14 mouse cellular contexts compared by ENCODE assay signal in the genomic region with DNA sequence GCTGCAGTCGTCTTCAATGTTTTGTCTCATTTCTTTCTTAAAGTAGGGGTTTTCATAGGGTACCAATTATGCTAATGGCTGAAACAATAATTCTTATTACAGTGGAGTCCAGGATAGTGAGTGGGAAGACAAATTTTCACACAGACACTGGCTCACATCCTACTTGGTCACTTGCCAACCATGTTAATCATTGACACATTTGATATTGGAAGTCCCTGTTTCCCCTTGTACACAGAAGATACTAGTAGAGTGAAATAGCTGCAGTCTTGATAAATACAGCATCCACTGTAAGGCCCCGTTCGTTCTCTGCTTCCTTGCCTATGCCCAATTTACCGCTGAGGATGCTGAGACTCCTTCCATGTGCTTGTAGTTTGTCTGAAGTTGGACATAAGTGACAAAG. TPM values are rescaled to one million over a fixed set of nuclear protein-coding genes. Genes with fewer than 3 reads are reported as not detected.
DNase-seq lines count a peak whose midpoint lies in the region; ATAC-seq and TF ChIP-seq lines count a peak whose summit lies in the region.
"Had no signal": no experiment of that assay in that cellular context is flagged by ENCODE, and none has a peak within 500 bp of the region (broad histone marks: within the 10 kb centered on the region; RNA-seq: fewer than 3 reads in every experiment).

No protein-coding gene starts in this region.

- 67% methylated on average over 4 of the region's 4 CpGs for WGBS in lung, embryonic 14.5 days
- 74% methylated on average over 4 of the region's 4 CpGs for whole genome bisulfite sequencing in stomach, embryonic 16.5 days
- 89% methylated on average over 4 of the region's 4 CpGs for WGBS in hindbrain, embryonic 11.5 days

- H3K4me3 ChIP-seq in lung, embryonic 14.5 days (ENCODE audit: low read depth, low read length): peak overlapping the region; percentile 21
- H3K4me3 ChIP-seq in stomach, embryonic 16.5 days (replicated peaks; ENCODE audit: low read length): peak overlapping the region; percentile 26
- H3K4me3 ChIP-seq in hindbrain, embryonic 11.5 days (ENCODE audit: low read depth, low read length): no peak overlapping the region
- H3K4me3 ChIP-seq: neural tube, embryonic 15.5 days had no signal

- H3K27ac ChIP-seq in lung, embryonic 14.5 days (ENCODE audit: low read depth): no peak overlapping the region
- no peak overlapping the region for H3K27ac ChIP-seq in stomach, embryonic 16.5 days (ENCODE audit: low read length)
- H3K27ac ChIP-seq in hindbrain, embryonic 11.5 days (ENCODE audit: low read depth, low read length): no peak overlapping the region
- H3K27ac ChIP-seq: hindbrain, embryonic 14.5 days; neural tube, embryonic 15.5 days had no signal

- no peak for TF ChIP-seq CTCF in lung, embryonic 14.5 days (IDR thresholded peaks at IDR 0.05; ENCODE audit: low read depth)

- no peak for ATAC-seq in lung, embryonic 14.5 days (ENCODE audit: insufficient read depth)
- ATAC-seq in stomach, embryonic 16.5 days (ENCODE audit: insufficient read depth, low FRiP score): no peak
- no peak for ATAC-seq in hindbrain, embryonic 11.5 days (ENCODE audit: low FRiP score)

- H3K4me1 ChIP-seq in lung, embryonic 14.5 days (ENCODE audit: insufficient read depth): peaks cover 8% of the 10 kb centered on the region; the same call in 1 of the 2 replicates
- H3K4me1 ChIP-seq in stomach, embryonic 16.5 days (ENCODE audit: control insufficient read depth, insufficient read depth, low read length): peaks cover 15% of the 10 kb centered on the region
- H3K4me1 ChIP-seq in hindbrain, embryonic 11.5 days (replicated peaks; ENCODE audit: control insufficient read depth, insufficient read depth, low read length): no peaks in the 10 kb centered on the region

- peak overlapping the region; percentile 6; the same call in 1 of the 2 replicates for H3K9ac ChIP-seq in lung, embryonic 14.5 days
- H3K9ac ChIP-seq in stomach, embryonic 16.5 days (ENCODE audit: low read length): no peak overlapping the region
- no peak overlapping the region for H3K9ac ChIP-seq in hindbrain, embryonic 11.5 days (ENCODE audit: low read depth, low read length)
- H3K9ac ChIP-seq: hindbrain, embryonic 14.5 days; neural tube, embryonic 15.5 days had no signal

- H3K9me3 ChIP-seq in lung, embryonic 14.5 days (ENCODE audit: low read depth, low read length): no peaks in the 10 kb centered on the region
- H3K9me3 ChIP-seq in stomach, embryonic 16.5 days (replicated peaks; ENCODE audit: control insufficient read depth, low read length): no peaks in the 10 kb centered on the region
- H3K9me3 ChIP-seq in hindbrain, embryonic 11.5 days (ENCODE audit: control insufficient read depth, low read length): no peaks in the 10 kb centered on the region
- H3K9me3 ChIP-seq: neural tube, embryonic 15.5 days had no signal

- no peaks in the 10 kb centered on the region for H3K27me3 ChIP-seq in lung, embryonic 14.5 days (ENCODE audit: insufficient read depth, low read length)
- no peaks in the 10 kb centered on the region for H3K27me3 ChIP-seq in stomach, embryonic 16.5 days (ENCODE audit: control insufficient read depth, insufficient read depth, low read length)
- no peaks in the 10 kb centered on the region for H3K27me3 ChIP-seq in hindbrain, embryonic 11.5 days (ENCODE audit: control insufficient read depth, insufficient read depth, low read length)
- H3K27me3 ChIP-seq: neural tube, embryonic 15.5 days had no signal

- peak overlapping the region; percentile 72 for H3K4me2 ChIP-seq in lung, embryonic 14.5 days
- H3K4me2 ChIP-seq in stomach, embryonic 16.5 days (ENCODE audit: low read depth, low read length): peak overlapping the region; percentile 60
- no peak overlapping the region for H3K4me2 ChIP-seq in hindbrain, embryonic 11.5 days (replicated peaks; ENCODE audit: low read depth, low read length)
- H3K4me2 ChIP-seq: hindbrain, embryonic 14.5 days; neural tube, embryonic 15.5 days had no signal

- peak; percentile 35 to 49 for DNase-seq in heart, adult 18-20 months
- no peak for DNase-seq in heart, adult 11 months
- DNase-seq in lung, embryonic 14.5 days: no peak
- no peak for DNase-seq in lung, postnatal 14 days
- peak; percentile 27 to 67 for DNase-seq in kidney, postnatal 36 days
- no peak for DNase-seq in cerebellum, postnatal 25 days
- no peak for DNase-seq in hindbrain, embryonic 11.5 days (ENCODE audit: low spot score)
- DNase-seq: adrenal gland, adult 2 months; cerebellum, adult 11-12 months; midbrain, embryonic 14.5 days had no signal

- H3K36me3 ChIP-seq in lung, embryonic 14.5 days (ENCODE audit: insufficient read depth): no peaks in the 10 kb centered on the region
- no peaks in the 10 kb centered on the region for H3K36me3 ChIP-seq in stomach, embryonic 16.5 days (ENCODE audit: control insufficient read depth, insufficient read depth, low read length)
- H3K36me3 ChIP-seq in hindbrain, embryonic 11.5 days (ENCODE audit: control insufficient read depth, insufficient read depth, low read length): no peaks in the 10 kb centered on the region
- H3K36me3 ChIP-seq: neural tube, embryonic 15.5 days had no signal

RNA-seq across cellular contexts. Expression of gene Cavin2, which starts 3.4 kb away (rescaled TPM):
- total RNA-seq in heart, adult 18-20 months (2021): 100 to 1,000 TPM; 107 to 112 TPM
- polyA plus RNA-seq in lung, embryonic 14.5 days (2014; fragmentation: Nextera tagmentation; extraction: Ambion mirVana): 116 and 129 TPM in 2 replicates
- polyA plus RNA-seq in stomach, embryonic 16.5 days (2015; fragmentation: Nextera tagmentation; extraction: Ambion mirVana): 91.8 and 97.7 TPM in 2 replicates
- polyA plus RNA-seq in hindbrain, embryonic 11.5 days (2014; fragmentation: Nextera tagmentation; extraction: Ambion mirVana): 4.5 and 5.0 TPM in 2 replicates
- total RNA-seq: MEL had no signal

Comparison
In these comparisons a context has a peak if more than half of its experiments do, and no peak if none do; other contexts are left out.
1. DNase-seq: peak in heart, adult 18-20 months (2 of 2) and kidney, postnatal 36 days (2 of 2); none in heart, adult 11 months (single experiment), lung, embryonic 14.5 days (single experiment), lung, postnatal 14 days (single experiment), cerebellum, postnatal 25 days (0 of 2) and hindbrain, embryonic 11.5 days (single experiment).
2. RNA of gene Cavin2, which starts 3.4 kb away (polyA plus RNA-seq): 116 to 129 TPM in lung, embryonic 14.5 days and 91.8 to 97.7 TPM in stomach, embryonic 16.5 days; 4.5 to 5.0 TPM in hindbrain, embryonic 11.5 days; every median in the first group is over 10 times any median in the second.